Mouse (Mus musculus) forebrain, embryonic 14.5 days (tissue): ENCODE results near the gene Tfap2b. TPM values are rescaled to one million over a fixed set of nuclear protein-coding genes. Genes with fewer than 3 reads are reported as not detected.
A peak's percentile ranks its signal among the peaks of the same experiment; 100 is the strongest.

Experiments
- ATAC-seq: fragments of 200-750 bp; cut with Nextera tagmentation; 2 replicates; pipeline ENCODE4 v1.8.0; 2017; ENCODE audit warnings: mild to moderate bottlenecking, moderate library complexity
- DNase-seq: peaks from one replicate; pipeline ENCODE4 v3.0.0-alpha.2; 2015; ENCODE audit warnings: low spot score
- H3K27ac ChIP-seq: fragments of 300-500 bp; sonication (generic); 2 replicates; pipeline ENCODE4 v1.5.1; 2014; ENCODE audit warnings: low read depth, mild to moderate bottlenecking, control low read depth, low read length, moderate library complexity
- H3K27me3 ChIP-seq: fragments of 300-500 bp; sonication (generic); replicated peaks from 2 replicates; pipeline ENCODE4 v1.6.1; 2014; ENCODE audit warnings: low read length, control low read depth, mixed read lengths; ENCODE audit not compliant: control insufficient read depth, insufficient read depth
- H3K36me3 ChIP-seq: fragments of 300-500 bp; sonication (generic); 2 replicates; pipeline ENCODE4 v1.6.1; 2014; ENCODE audit warnings: low read length, control low read depth; ENCODE audit not compliant: control insufficient read depth, insufficient read depth
- H3K4me1 ChIP-seq: fragments of 300-500 bp; sonication (generic); 2 replicates; pipeline ENCODE4 v1.6.1; 2014; ENCODE audit warnings: antibody characterized with exemption, low read length, control low read depth; ENCODE audit not compliant: control insufficient read depth, insufficient read depth
- H3K4me2 ChIP-seq: fragments of 300-500 bp; sonication (generic); 2 replicates; pipeline ENCODE4 v1.6.1; 2014; ENCODE audit warnings: mild to moderate bottlenecking, control low read depth, low read length
- H3K4me3 ChIP-seq: fragments of 300-500 bp; sonication (generic); 2 replicates; pipeline ENCODE4 v1.5.1; 2014; ENCODE audit warnings: low read depth, low read length, control low read depth
- H3K9ac ChIP-seq: fragments of 300-500 bp; sonication (generic); 2 replicates; pipeline ENCODE4 v1.6.1; 2014; ENCODE audit warnings: mild to moderate bottlenecking, low read length, control low read depth, moderate library complexity
- H3K9me3 ChIP-seq: fragments of 300-500 bp; sonication (generic); replicated peaks from 2 replicates; pipeline ENCODE4 v1.6.1; 2016; ENCODE audit warnings: low read length, control low read depth, mixed read lengths; ENCODE audit not compliant: control insufficient read depth
- WGBS: fragments of 180-500 bp; shearing (Covaris S2); extraction: QIAGEN DNeasy Blood & Tissue Kit; methylation state at CpG from one replicate; pipeline ENCODE4 v1.1.7; 2014; 5-methylcytosine and 5-hydroxymethylcytosine counted together
- polyA plus RNA-seq: library from polyadenylated mRNA; unstranded; fragments of >200 nt; fragmentation: Nextera tagmentation; extraction: Ambion mirVana; gene quantifications from 2 replicates; pipeline ENCODE4 v1.2.1, GENCODE M21; 2014

Gene Tfap2b
- polyA plus RNA-seq, 1 experiment from 2014 or later: 0.60 TPM

GRCm38 (mm10) chr1:19221601-19222000, 12.9 kb downstream of the Tfap2b start:
- Histone ChIP-seq H3K4me2 (no peak overlapping the region), H3K27ac (no peak overlapping the region), H3K27me3 (peaks cover 94% of the 10 kb centered on the region), H3K4me3 (no peak overlapping the region), H3K9me3 (no peaks in the 10 kb centered on the region), H3K4me1 (no peaks in the 10 kb centered on the region), H3K9ac (no peak overlapping the region), H3K36me3 (no peaks in the 10 kb centered on the region)
- ATAC-seq (no peak), DNase-seq (no peak)
- 0% methylated on average over 7 of the region's 7 CpGs for WGBS

GRCm38 (mm10) chr1:19226699-19227098, 18.0 kb downstream of the Tfap2b start:
- no peak for ATAC-seq
- 2% methylated on average over 8 of the region's 8 CpGs for WGBS

GRCm38 (mm10) chr1:19230926-19231573, 22.3 kb downstream of the Tfap2b start:
- Histone ChIP-seq H3K27ac (no peak overlapping the region), H3K36me3 (no peaks in the 10 kb centered on the region), H3K27me3 (peaks cover 88% of the 10 kb centered on the region), H3K4me2 (no peak overlapping the region), H3K4me3 (no peak overlapping the region), H3K4me1 (no peaks in the 10 kb centered on the region), H3K9ac (no peak overlapping the region), H3K9me3 (no peaks in the 10 kb centered on the region)
- under 1% methylated on average over 16 of the region's 16 CpGs for WGBS
- ATAC-seq: no peak
- DNase-seq: peak; percentile 0

More at GRCm38 (mm10) chr1:19226699-19227098, 18.0 kb downstream of the Tfap2b start:
- DNase-seq: no peak
- Histone ChIP-seq H3K4me1 (no peaks in the 10 kb centered on the region), H3K9me3 (no peaks in the 10 kb centered on the region), H3K27me3 (peaks cover 95% of the 10 kb centered on the region), H3K27ac (no peak overlapping the region), H3K4me2 (no peak overlapping the region), H3K36me3 (no peaks in the 10 kb centered on the region), H3K9ac (no peak overlapping the region), H3K4me3 (no peak overlapping the region)

- H3K9ac ChIP-seq: no peak overlapping the region
- no peak for DNase-seq
- no peak overlapping the region for H3K4me3 ChIP-seq
- ATAC-seq: no peak
- WGBS: 4% methylated on average over 16 of the region's 16 CpGs
- H3K27me3 ChIP-seq: peaks cover 88% of the 10 kb centered on the region
- H3K9me3 ChIP-seq: no peaks in the 10 kb centered on the region
- H3K4me2 ChIP-seq: no peak overlapping the region
- no peaks in the 10 kb centered on the region for H3K4me1 ChIP-seq
- no peaks in the 10 kb centered on the region for H3K36me3 ChIP-seq
- H3K27ac ChIP-seq: no peak overlapping the region
These were observed 22.9 kb downstream of the Tfap2b start for GRCm38 (mm10) chr1:19231574-19232080.

- Histone ChIP-seq H3K36me3 (no peaks in the 10 kb centered on the region), H3K4me3 (no peak overlapping the region), H3K9ac (no peak overlapping the region), H3K27ac (no peak overlapping the region), H3K4me1 (no peaks in the 10 kb centered on the region), H3K27me3 (peaks cover 88% of the 10 kb centered on the region), H3K9me3 (no peaks in the 10 kb centered on the region), H3K4me2 (no peak overlapping the region)
- 0% methylated on average over 1 of the region's 1 CpGs for WGBS
- ATAC-seq (no peak), DNase-seq (no peak)
These were observed 24.0 kb downstream of the Tfap2b start for GRCm38 (mm10) chr1:19232743-19233142.

DNA sequence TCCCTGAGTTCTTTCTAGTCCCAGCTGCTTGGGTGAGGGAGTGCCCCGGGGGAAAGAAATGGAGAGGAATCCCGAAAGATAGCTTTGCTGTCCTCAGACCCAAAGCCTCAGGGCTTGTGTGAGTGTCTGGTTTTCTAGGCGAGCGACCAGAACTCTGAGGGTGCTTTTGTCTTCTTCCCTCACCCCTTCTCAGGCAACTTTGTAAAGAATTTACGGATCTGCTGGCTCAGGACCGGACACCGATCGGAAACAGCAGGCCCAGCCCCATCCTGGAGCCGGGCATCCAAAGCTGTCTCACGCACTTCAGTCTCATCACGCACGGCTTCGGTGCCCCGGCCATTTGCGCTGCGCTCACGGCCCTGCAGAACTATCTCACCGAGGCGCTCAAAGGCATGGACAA, 25.1 kb downstream of the Tfap2b start:
- H3K27me3 ChIP-seq: peaks cover 85% of the 10 kb centered on the region
- H3K4me1 ChIP-seq: no peaks in the 10 kb centered on the region
- no peak overlapping the region for H3K9ac ChIP-seq
- no peak for DNase-seq
- no peaks in the 10 kb centered on the region for H3K36me3 ChIP-seq
- H3K4me2 ChIP-seq: no peak overlapping the region
- no peak overlapping the region for H3K4me3 ChIP-seq
- no peaks in the 10 kb centered on the region for H3K9me3 ChIP-seq
- under 1% methylated on average over 19 of the region's 19 CpGs for WGBS
- no peak for ATAC-seq
- no peak overlapping the region for H3K27ac ChIP-seq

GRCm38 (mm10) chr1:19234432-19235205, 25.9 kb downstream of the Tfap2b start:
- DNase-seq: no peak
- no peaks in the 10 kb centered on the region for H3K36me3 ChIP-seq
- no peak overlapping the region for H3K4me3 ChIP-seq
- H3K4me2 ChIP-seq: no peak overlapping the region
- no peak overlapping the region for H3K27ac ChIP-seq
- WGBS: under 1% methylated on average over 31 of the region's 31 CpGs
- peaks cover 83% of the 10 kb centered on the region for H3K27me3 ChIP-seq
- H3K9me3 ChIP-seq: no peaks in the 10 kb centered on the region
- H3K4me1 ChIP-seq: no peaks in the 10 kb centered on the region
- no peak overlapping the region for H3K9ac ChIP-seq
- 0 out of 2 replicates have a peak, but pooled peaks have one; percentile 17 for ATAC-seq

GRCm38 (mm10) chr1:19236051-19236450, 27.3 kb downstream of the Tfap2b start:
- no peak for DNase-seq
- H3K36me3 ChIP-seq: no peaks in the 10 kb centered on the region
- WGBS: 3% methylated on average over 5 of the region's 5 CpGs
- H3K9ac ChIP-seq: no peak overlapping the region
- H3K9me3 ChIP-seq: no peaks in the 10 kb centered on the region
- H3K27me3 ChIP-seq: peaks cover 86% of the 10 kb centered on the region
- H3K27ac ChIP-seq: no peak overlapping the region
- H3K4me1 ChIP-seq: no peaks in the 10 kb centered on the region
- no peak overlapping the region for H3K4me2 ChIP-seq
- ATAC-seq: no peak
- no peak overlapping the region for H3K4me3 ChIP-seq

- H3K27me3 ChIP-seq: peaks cover 85% of the 10 kb centered on the region
- DNase-seq (no peak), ATAC-seq (peak; percentile 42; the same call in 1 of the 2 replicates)
- no peak overlapping the region for H3K9ac ChIP-seq
- H3K27ac ChIP-seq: no peak overlapping the region
- no peaks in the 10 kb centered on the region for H3K36me3 ChIP-seq
- H3K9me3 ChIP-seq: no peaks in the 10 kb centered on the region
- under 1% methylated on average over 21 of the region's 21 CpGs for WGBS
- H3K4me2 ChIP-seq: no peak overlapping the region
- no peak overlapping the region for H3K4me3 ChIP-seq
- no peaks in the 10 kb centered on the region for H3K4me1 ChIP-seq
These were observed 27.9 kb downstream of the Tfap2b start for GRCm38 (mm10) chr1:19236591-19236990.
